Mouse (Mus musculus) lung, postnatal 0 days (tissue): ENCODE data around the gene Grcc10.

Experiments
- CTCF ChIP-seq: IDR thresholded peaks from 2 replicates; pipeline ENCODE4 v1.5.1; 2016; ENCODE audit warnings: antibody characterized with exemption, mild to moderate bottlenecking
- EP300 ChIP-seq: IDR thresholded peaks from 2 replicates; pipeline ENCODE4 v1.6.1; 2016; ENCODE audit warnings: antibody characterized with exemption, mild to moderate bottlenecking, control low read depth

- TF ChIP-seq CTCF (no peak), EP300 (no peak)
These were observed 24.8 kb upstream of the Grcc10 start for GRCm38 (mm10) chr6:124765951-124766350.
